Mouse (Mus musculus): Measurements from ENCODE around the gene Mgat5.

DNA sequence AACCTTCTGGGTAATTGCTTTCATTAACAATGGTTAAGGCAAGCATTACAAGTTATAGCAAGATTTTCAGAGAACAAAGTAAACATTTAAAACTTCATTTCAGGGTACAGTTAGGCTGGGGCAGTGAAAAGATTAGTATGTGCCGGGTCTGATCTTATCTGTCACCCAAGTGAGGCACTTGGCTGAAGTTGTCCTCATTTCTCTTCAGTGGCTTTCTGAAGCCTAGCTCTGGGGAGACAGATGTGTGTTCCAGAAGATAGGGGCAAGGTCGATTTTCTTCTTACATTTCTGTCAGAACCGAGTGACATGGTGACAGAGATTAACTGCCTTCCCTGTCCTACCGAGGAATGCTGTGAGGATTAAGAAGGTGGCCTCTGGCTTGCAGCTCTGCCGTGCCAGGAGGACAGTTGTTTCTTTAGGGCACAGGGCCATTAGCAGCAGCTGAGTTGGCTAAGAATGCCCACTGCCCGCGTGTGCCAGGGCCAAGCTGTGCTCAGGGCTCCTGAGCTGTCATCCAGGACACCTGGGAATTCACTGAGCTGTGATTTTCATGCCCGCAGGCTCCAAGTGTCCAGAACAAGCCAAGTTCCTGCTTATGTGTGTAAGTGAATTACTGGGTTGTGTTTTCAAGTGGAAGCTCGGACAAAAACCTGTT lies 134.1 kb downstream of the Mgat5 start:
- TF ChIP-seq CTCF (IDR thresholded peaks at IDR 0.05; ENCODE audit: control insufficient read depth, insufficient read depth, insufficient read length) (no peak), FOSL1 (IDR thresholded peaks at IDR 0.05; ENCODE audit: insufficient read depth, low read length, poor library complexity, severe bottlenecking) (no peak), MYOD1 (IDR thresholded peaks at IDR 0.05; ENCODE audit: control insufficient read depth, insufficient read length, low read depth) (no peak), MYOG (IDR thresholded peaks at IDR 0.05; ENCODE audit: control insufficient read depth, extremely low read depth, insufficient read length) (no peak), CEBPB (IDR thresholded peaks at IDR 0.05; ENCODE audit: low read depth) (no peak), USF1 (IDR thresholded peaks at IDR 0.05; ENCODE audit: low read depth) (no peak)
